Mouse (Mus musculus): ENCODE data around the gene Sult4a1.

The Sult4a1 gene

DNA sequence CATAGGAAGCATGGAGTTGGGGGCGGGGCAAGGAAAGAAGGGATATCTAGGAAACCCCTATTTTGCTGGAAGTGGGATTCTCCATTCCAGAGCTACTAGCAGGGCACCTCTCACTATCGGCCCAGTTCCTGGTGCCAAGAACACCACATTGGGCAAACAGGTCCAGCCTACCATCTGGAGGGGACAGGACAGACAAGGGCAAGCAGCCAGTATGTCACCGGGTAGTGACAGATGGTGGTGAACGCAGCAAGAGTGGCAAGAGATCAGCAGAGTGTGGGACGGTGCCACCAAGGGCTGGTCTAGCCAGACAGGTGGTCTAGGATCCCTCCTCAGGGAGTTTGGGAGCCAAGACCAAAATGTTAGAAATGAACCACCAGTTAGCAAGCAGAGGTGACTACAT, 68.5 kb downstream of the Sult4a1 start:
- DNase-seq (ENCODE audit: low spot score) = no peak
